Mouse (Mus musculus) left cerebral cortex, postnatal 10 days (tissue): ENCODE results near the gene Thsd1. TPM values are rescaled to one million over a fixed set of nuclear protein-coding genes. Genes with fewer than 3 reads are reported as not detected.
"Not testable (repeated sequence)": the region's sequence is repeated elsewhere in the genome, so short reads cannot be mapped to it uniquely, and the experiment has no call there.

Experiments
- DNase-seq, 2 experiments: peaks; one replicate each; pipeline ENCODE4 v3.0.0; 2021 to 2022; ENCODE audit warnings: low spot score in 2 of 2, mixed read lengths in 1 of 2; ENCODE audit errors: extremely low spot score in 1 of 2
- intact Hi-C: fragments of 180-260 bp; cut with DNase I; formaldehyde crosslinking; loops from one replicate; pipeline ENCODE4 v1.15.1; 2025
- total RNA-seq, 2 experiments: library from RNA; stranded (reverse); gene quantifications; 2 replicates each; pipeline ENCODE4 v1.2.3; 2021

The Thsd1 gene
- total RNA-seq, 2 experiments from 2014 or later = 4.8 to 5.9 TPM

DNA sequence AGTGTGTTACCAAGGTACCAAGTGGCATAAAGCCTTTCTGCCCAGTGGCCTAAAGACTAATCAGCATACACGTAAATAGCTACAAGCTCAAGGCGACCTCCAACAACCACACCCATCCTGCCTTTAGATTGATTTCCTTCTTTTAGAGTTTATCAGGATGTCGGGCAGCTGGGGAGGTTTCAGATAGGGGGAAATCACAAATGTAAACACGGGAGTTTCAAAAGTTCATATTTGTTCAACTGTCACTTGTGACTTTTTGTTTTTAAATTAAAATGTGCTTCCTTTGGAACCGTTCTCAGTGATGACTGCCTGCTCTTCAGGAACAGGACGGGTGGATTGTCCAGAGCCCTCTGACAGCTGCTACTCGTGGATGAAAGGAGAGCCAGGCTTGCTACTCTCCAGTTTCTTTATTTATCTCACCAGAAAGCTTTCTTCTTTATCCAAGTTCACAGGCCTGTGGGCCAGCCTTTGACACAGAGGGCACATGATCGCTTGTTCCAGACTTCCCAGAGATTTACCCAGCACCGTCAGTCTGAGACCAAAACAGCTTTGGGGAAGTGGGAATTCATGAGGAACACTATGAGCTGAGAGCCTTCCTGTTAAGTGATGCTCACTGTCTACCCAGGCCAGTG is 33.1 kb downstream of the Thsd1 start:
- DNase-seq = peak in 1 of 2 experiments; percentile 62
- intact Hi-C loops = loop anchor here (2.0 kb wide), 1 partner anchor 67 kb away; the partner anchor contains the start of gene Vps36

DNA sequence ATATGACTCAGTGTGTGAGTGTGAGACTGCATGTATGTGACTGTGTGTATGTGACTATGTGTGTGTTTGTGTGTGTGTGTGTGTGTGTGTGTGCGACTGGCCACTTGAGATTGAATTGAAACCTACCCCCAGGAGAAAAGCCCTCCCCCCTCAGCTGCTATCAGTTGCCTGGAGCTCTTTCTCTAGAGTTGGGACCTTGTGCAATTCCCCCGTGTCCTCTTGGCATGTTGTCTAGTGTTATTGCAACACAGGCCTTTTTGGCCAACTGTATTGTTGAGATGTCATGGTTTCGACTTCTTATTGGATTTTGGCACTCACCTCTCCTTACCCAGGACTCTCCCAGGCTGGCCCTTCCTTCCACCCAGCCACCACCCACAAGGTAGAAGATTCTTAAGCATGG is 35.2 kb downstream of the Thsd1 start:
- no peak for DNase-seq
- intact Hi-C loops = no loop called here

DNA sequence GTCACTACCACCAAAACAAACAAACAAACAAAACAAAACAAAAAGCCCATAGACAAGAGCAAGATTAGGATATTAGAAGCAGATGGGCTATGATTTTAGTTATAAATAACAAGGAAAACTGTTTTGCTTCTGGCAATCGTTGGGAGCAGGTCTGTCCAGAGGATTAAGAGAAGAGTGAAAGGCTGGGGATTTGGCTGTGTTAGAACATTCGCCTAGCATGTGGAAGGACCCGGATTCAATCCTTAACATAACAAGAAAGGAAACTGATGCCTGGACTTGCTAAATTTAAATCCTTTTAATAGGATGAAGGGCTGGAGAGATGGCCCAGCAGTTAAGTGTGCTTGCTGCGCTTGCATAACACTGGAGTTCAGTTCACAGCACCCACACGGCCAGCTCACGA is 37.2 kb downstream of the Thsd1 start:
- intact Hi-C loops = no loop called here

DNA sequence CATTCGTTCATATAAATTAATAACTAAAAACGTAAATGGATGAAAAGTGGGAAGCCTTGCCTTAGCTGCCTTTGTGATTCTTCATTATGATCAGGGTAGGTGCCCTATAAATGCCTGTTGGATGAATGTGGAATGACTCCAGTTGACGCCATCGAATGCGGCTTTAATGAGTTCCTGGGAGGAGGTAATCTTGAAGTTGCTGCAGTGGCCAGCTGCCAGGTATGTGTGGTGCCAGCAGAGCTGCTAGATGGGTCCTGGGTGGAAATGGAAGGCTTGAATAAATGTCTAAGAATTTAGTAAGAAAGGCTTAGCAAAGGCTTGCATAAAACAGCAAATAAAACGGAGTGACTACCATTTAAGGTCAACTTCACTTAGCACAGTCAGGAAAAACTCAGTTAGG is 37.7 kb downstream of the Thsd1 start:
- no peak for DNase-seq
- intact Hi-C loops = no loop called here

More for the DNA sequence above, 37.2 kb downstream of the Thsd1 start:
- no peak for DNase-seq

DNA sequence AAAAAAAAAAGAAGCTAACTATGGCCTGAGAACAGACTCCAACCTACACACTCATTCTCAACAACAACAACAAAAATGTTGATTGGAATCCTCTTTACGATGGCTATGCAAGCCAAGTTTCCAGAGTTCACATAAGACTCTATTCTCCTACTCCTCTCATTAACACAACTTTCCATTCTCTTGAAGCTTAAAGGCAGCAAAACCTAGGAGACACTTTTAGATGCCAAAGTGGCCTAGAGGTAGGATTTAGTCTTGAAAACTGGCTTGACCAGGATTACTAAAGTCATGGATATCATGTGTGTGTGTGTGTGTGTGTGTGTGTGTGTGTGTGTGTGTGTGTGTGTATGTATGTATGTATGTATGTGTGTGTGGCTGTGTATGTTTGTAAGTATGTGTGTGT is 38.1 kb downstream of the Thsd1 start:
- no peak for DNase-seq
- intact Hi-C loops = no loop called here

DNA sequence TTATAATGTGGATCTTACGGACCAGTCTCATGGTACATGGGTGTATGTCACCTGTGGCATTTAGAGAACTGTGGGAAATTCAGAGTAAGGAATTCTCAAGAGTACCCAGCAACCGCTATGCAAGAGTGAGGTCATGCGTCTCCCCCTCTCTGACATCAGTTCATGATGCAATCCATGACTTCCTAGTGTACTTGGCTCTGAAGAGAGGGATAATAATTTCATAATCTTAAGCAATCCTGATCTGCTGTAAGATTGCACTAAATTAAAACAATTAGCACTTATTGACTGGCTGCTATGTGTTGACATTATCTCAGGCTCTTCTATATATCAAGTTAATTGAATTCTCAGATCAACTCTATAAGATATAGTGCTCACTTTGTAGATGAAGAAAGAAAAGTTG is 39.7 kb downstream of the Thsd1 start:
- DNase-seq = no peak
- intact Hi-C loops = no loop called here

DNA sequence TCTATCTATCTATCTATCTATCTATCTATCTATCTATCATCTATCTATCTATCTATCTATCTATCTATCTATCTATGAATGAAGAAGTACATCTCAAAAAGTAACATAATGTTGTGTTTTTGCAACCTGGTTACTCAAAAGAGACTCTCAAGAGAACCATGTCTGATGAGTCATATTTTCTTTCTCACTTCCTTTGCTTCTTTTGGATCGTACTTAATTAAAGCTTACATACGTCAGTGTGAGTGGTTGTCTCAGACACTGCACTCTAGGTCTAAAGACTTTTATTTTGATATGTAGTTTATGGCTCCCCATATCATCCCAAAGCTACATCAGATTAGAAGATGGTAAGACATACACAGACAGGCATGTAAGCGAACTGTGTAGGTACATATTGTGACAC is 46.0 kb downstream of the Thsd1 start:
- intact Hi-C loops = no loop called here
- no peak for DNase-seq

DNA sequence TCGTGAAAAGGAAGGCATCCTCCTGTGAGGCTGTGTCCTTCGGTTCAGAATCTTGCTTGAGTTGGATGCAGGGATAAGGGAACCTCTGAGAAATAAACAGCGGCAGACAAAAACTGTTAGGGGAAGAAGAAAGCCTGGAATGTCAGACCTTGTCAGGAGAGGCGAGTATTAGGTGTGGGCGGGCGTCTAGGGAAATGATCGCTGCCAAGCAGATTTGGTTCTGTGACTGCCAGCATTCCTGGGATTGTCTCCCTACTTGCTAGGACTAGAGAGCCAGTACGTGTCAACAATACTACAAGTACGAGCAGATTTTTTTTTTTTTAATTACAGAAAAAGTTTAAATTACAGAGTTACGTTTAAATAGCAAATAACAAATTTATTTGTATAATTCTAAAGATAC is 47.5 kb downstream of the Thsd1 start:
- no peak for DNase-seq
- intact Hi-C loops = no loop called here

DNA sequence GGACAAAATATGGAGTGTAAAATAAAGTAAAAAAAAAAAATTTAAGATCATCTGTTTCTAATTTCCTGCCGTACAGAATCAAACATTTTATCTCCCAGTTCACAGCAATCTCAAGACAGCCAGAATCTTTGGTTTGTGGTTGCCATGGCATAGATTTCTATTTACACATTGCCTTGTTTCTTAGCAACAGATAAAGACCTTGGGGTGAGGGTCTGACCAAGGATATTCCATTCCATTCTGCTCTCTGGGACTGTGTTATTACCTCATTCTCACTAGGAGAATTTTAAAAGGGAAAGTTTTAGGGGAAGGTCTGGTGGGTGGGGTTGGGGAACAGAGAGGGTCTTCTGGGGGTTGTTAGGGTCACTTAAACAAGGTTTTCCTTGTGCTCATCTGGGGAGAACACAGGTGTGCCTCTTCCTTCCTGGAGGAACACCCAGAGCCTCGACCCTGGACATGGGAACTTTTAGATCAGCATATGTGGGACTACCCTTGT is 55.9 kb downstream of the Thsd1 start, which contains the start of gene Tpte:
Gene Tpte (plus strand): TSS at position 443 of the 493 bp plus-strand sequence.
- no peak for DNase-seq
- intact Hi-C loops = no loop called here

DNA sequence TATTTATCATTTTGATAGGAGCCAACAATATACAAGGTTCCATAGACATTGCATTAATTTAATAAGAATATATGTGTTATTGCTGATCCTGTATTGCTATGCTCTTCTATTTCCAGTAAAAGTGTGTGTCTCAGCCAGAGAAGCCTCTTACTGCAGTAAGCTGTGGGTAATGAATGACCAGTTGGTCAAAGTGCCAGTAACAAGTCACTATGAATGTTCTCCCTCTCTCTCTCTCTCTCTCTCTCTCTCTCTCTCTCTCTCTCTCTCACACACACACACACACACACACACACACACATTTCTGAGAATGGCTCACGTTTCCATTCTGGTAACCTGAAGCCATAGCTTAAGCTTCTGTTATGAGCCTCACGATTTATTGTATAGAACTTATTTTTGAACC is 75.2 kb downstream of the Thsd1 start:
- intact Hi-C loops = no loop called here

DNA sequence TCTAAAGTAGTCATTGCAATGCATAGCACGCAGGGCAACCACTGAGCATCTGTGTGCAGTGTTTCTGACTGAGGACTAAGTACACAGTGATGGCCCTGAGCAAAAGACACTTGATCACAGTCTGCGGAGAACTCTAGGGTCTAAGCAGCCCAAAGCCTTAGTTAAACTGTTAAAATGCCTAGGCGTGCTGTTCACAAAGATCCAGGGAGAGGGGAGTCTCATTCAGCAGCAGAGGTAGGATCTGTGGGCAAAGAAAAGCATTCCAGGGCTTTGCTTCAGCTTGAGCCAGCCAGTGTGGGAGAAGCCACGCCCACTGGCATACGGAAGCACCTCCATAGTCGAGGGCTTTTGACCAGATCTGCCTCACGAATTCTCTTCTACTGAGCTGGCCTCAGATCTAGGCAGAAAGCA is 75.8 kb downstream of the Thsd1 start:
- peak in 1 of 2 experiments; percentile 26 for DNase-seq

More for the DNA sequence above, 75.2 kb downstream of the Thsd1 start:
- no peak for DNase-seq

DNA sequence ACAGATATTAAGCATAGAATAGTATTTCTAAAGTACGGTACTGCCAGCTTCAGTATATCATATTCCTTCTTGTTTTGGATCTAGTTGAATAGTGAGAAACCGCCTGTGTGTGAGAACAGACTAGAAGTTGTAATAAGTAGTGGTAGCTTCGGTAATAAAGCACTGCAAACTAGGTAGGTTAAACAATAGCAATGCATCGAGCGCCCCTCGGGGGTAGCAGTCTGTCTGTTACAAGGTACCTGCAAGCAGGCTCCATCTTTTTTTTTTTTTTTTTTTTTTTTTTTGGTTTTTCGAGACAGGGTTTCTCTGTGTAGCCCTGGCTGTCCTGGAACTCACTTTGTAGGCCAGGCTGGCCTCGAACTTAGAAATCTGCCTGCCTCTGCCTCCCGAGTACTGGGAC is 76.9 kb downstream of the Thsd1 start:
- intact Hi-C loops = not testable (repeated sequence)
- peak in 1 of 2 experiments; percentile 25 for DNase-seq

More for the DNA sequence above, 75.8 kb downstream of the Thsd1 start:
- intact Hi-C loops = no loop called here

DNA sequence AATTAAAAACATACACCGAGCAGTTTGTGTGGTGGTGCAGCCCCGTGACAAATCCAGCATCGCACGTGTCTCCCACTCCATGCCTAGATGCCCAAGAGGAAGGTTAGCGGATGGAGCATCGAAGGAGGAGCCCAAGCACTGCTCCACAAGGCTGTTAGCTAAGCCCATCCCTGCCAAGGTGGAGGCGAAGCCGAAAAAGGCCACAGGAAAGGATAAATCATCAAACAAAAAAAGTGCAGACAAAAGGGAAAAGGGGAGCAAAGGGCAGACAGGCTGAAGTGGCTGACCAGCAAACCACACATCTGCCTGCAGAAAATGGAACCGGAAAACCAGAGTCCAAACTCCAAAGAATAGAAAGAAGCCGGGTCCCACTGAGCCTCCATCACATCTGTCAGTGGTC is 79.9 kb downstream of the Thsd1 start:
- intact Hi-C loops = no loop called here
- no peak for DNase-seq

Other genes starting within 250 kb of the Thsd1 start
- 1 to 10 TPM; 2.6 to 3.1 TPM for gene Atp7b, start 167.0 kb upstream of the Thsd1 start, total RNA-seq
- 10 to 100 TPM; 27.1 to 30.1 TPM for gene Alg11, start 166.6 kb upstream of the Thsd1 start, total RNA-seq
- gene Nek5, start 102.3 kb upstream of the Thsd1 start, total RNA-seq = under 1 TPM in 1 of 2 experiments, not detected in 1; 0.66 TPM
- gene Nek3, start 60.9 kb upstream of the Thsd1 start, total RNA-seq = 1 to 10 TPM; 2.6 TPM
- 1 to 10 TPM; 2.2 to 2.4 TPM for gene Ckap2, start 41.5 kb upstream of the Thsd1 start, total RNA-seq
- 10 to 100 TPM; 41.1 to 41.5 TPM for gene Vps36, start 34.5 kb upstream of the Thsd1 start, total RNA-seq
- gene Tpte, start 56.1 kb downstream of the Thsd1 start, total RNA-seq = not detected
- 10 to 100 TPM in 1 of 2 experiments, 1 to 10 TPM in 1; 9.0 to 10.1 TPM for gene Slc25a15, start 171.3 kb downstream of the Thsd1 start, total RNA-seq
- 10 to 100 TPM; 23.5 to 24.1 TPM for gene Mrps31, start 184.0 kb downstream of the Thsd1 start, total RNA-seq